Mouse (Mus musculus) layer of hippocampus, adult 8-10 months (tissue): Measurements from ENCODE around the gene Tent4b. TPM values are rescaled to one million over a fixed set of nuclear protein-coding genes. Genes with fewer than 3 reads are reported as not detected.

Experiments used
- DNase-seq, 2 experiments: peaks; one replicate each; pipeline ENCODE4 v3.0.0; 2022; ENCODE audit warnings: low spot score in 2 of 2
- total RNA-seq, 4 experiments: library from RNA; stranded (reverse); gene quantifications; 2 replicates each; pipeline ENCODE4 v1.2.4; 2022

Tent4b gene
- total RNA-seq, 4 experiments from 2014 or later, result 33.6 to 42.9 (median 36.6) TPM

GRCm38 (mm10) chr8:88279220-88279619, 80.2 kb downstream of the Tent4b start:
- DNase-seq, result no peak

GRCm38 (mm10) chr8:88279670-88280069, 80.7 kb downstream of the Tent4b start:
- no peak for DNase-seq

GRCm38 (mm10) chr8:88280904-88281303, 81.9 kb downstream of the Tent4b start:
- no peak for DNase-seq

- no peak for DNase-seq
These were observed 83.7 kb downstream of the Tent4b start for GRCm38 (mm10) chr8:88282684-88283083.

GRCm38 (mm10) chr8:88283243-88284115, 84.5 kb downstream of the Tent4b start:
- DNase-seq, result no peak

GRCm38 (mm10) chr8:88284738-88285137, 85.7 kb downstream of the Tent4b start:
- DNase-seq, result no peak

- DNase-seq, result no peak
These were observed 86.7 kb downstream of the Tent4b start for GRCm38 (mm10) chr8:88285469-88286356.

- DNase-seq, result no peak
These were observed 87.5 kb downstream of the Tent4b start for GRCm38 (mm10) chr8:88286421-88286960.

GRCm38 (mm10) chr8:88288622-88289242, 89.7 kb downstream of the Tent4b start:
- no peak for DNase-seq

- DNase-seq, result no peak
These were observed 90.9 kb downstream of the Tent4b start for GRCm38 (mm10) chr8:88289901-88290300.

- no peak for DNase-seq
These were observed 91.6 kb downstream of the Tent4b start for GRCm38 (mm10) chr8:88290326-88291304.

- DNase-seq, result no peak
These were observed 92.3 kb downstream of the Tent4b start for GRCm38 (mm10) chr8:88291305-88291690.

GRCm38 (mm10) chr8:88292926-88293325, 93.9 kb downstream of the Tent4b start:
- no peak for DNase-seq

GRCm38 (mm10) chr8:88293590-88294356, 94.8 kb downstream of the Tent4b start:
- DNase-seq, result no peak

- no peak for DNase-seq
These were observed 96.0 kb downstream of the Tent4b start for GRCm38 (mm10) chr8:88294977-88295376.

- DNase-seq, result no peak
These were observed 99.1 kb downstream of the Tent4b start for GRCm38 (mm10) chr8:88297976-88298732.

- DNase-seq, result no peak
These were observed 99.7 kb downstream of the Tent4b start for GRCm38 (mm10) chr8:88298733-88299103.

GRCm38 (mm10) chr8:88299907-88300603, 101.0 kb downstream of the Tent4b start:
- DNase-seq, result no peak
